Mouse (Mus musculus) ovary, postnatal 10 days (tissue): ENCODE measurements around the gene 4930486L24Rik.
"Not testable (repeated sequence)": the region's sequence is repeated elsewhere in the genome, so short reads cannot be mapped to it uniquely, and the experiment has no call there.

Source experiments
- DNase-seq: peaks from one replicate; pipeline ENCODE4 v3.0.0; 2022; ENCODE audit warnings: low spot score

Gene 4930486L24Rik

DNA sequence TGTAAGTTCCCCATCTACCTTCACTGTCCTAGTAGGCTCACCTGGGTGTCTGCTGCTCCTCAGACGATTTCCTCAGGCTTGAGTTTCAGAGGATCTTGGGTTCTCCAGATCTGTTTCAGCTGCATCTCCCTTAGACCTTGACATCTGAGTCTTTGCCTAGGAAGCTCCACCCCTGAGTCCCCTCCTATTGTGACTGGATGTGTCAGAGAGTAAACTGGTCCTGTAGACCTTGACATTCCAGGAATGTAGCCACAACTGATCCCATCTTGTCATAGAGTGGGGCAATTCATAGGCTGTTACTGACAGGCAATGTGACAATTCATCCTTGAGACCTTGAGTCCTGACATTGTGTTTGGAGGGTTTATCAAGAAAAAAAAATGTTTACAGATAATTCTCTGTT lies at the start of gene 4930486L24Rik:
Gene 4930486L24Rik (minus strand): TSS at position 195 of the 400 bp plus-strand sequence.
- DNase-seq, result no peak

DNA sequence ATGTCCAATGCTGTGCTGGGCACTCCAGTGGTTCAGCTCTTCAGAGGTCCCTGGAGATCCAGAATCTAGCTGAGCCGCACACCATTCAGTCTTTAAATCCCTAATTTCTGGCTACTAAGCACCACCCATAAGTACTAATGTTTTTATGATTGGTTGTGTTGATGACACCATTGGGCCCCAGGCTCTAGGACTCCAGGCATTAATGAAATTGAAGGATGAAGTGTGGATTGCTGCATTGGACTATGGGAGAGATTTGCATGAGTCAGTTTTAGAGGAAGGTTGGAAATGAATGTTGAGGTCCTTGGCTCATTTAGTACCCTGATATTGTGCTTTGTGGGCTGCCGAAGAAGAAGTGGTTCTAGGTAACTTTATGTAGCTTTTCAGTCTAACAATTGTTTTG lies 40.5 kb upstream of the 4930486L24Rik start, which contains the start of gene Tpbpb:
Gene Tpbpb (minus strand): TSS at position 101 of the 400 bp plus-strand sequence.
- DNase-seq, result not testable (repeated sequence)

DNA sequence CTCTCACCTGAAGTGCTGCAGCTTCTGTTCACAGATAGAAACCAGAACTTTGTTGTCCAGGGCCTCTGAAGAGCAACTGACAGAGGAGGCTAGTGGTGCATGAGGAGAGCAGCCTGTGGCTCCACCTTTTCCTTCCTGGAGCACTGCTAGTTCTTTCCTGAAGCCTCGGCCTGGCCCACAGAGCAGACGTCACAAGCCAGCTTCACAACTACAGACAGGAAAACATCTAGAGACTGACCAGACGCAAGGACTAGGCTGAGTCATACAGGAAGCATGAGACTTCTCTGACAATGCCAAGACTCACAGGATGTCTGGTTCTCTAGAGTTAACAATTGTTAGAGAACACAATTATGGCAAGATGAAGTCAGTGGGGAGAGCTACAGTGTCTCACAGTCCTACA lies 33.1 kb upstream of the 4930486L24Rik start, which contains the start of gene Ctla2b:
Gene Ctla2b (minus strand): TSS at position 120 of the 400 bp plus-strand sequence.
- no peak for DNase-seq

DNA sequence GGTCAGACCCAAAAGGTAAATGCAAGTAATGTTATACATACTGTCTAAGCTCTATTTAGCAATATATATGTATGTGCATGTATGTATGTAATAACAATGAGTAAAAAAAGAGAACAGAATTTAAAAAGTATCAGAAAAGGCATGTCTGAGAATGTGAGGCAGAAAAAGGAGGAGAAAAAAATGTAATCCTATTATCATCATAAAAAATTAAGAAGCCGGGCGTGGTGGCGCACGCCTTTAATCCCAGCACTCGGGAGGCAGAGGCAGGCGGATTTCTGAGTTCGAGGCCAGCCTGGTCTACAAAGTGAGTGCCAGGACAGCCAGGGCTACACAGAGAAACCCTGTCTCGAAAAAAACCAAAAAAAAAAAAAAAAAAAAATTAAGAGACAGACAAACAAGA lies 32.5 kb upstream of the 4930486L24Rik start, which contains the start of gene Gm49392:
Gene Gm49392 (minus strand): TSS at position 101 of the 400 bp plus-strand sequence.
- DNase-seq, result not testable (repeated sequence)

DNA sequence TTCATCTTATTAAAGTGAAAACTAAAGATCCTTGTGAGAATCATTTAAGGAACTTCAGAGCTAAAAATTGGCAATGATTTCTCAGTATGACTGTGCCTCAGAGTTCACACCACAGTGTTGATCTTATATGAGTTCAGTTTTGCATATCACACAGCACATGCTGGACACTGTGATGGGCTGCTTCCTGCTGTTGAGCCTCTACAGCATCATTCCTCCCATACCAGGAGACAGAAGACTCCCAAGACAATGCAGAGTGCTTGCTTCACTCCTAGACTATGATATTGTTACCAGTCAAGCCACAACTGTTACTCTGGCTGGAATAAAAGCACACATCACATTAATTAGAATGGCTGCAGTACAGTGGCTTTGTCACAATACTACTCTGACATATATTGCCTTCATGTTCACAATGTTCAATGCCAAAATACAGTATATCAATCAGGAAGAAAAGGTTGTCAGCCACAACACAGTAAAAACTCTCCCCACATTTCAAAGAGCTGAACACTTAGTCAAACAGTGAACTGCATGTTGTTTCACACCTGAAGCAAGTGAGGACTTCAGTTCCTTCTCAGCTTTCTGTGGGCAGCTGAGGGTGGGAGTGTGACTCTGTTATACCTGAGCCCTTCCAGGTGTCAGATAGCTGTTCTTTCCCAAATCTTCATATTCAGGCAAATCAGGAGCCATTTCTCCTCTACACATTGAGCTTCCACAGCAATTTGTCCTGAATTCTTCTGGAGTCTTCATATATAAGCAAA lies 31.3 kb upstream of the 4930486L24Rik start:
- DNase-seq, result no peak

DNA sequence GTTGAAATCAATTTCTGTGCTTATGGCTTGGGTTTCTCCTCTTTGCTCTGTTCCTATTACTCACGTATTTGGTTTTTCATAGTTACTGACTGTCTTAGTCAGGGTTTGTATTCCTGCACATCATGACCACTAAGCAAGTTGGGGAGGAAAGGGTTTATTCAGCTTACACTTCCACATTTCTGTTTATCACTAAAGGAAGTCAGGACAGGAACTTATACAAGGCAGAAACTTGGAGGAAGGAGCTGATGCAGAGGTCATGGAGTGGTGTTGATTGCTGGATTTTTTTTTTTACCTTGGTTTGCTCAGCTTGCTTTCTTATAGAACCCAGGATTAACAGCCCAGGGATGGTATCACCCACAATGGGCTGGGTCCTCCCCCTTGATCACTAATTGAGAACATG lies 28.0 kb upstream of the 4930486L24Rik start:
- DNase-seq, result no peak

DNA sequence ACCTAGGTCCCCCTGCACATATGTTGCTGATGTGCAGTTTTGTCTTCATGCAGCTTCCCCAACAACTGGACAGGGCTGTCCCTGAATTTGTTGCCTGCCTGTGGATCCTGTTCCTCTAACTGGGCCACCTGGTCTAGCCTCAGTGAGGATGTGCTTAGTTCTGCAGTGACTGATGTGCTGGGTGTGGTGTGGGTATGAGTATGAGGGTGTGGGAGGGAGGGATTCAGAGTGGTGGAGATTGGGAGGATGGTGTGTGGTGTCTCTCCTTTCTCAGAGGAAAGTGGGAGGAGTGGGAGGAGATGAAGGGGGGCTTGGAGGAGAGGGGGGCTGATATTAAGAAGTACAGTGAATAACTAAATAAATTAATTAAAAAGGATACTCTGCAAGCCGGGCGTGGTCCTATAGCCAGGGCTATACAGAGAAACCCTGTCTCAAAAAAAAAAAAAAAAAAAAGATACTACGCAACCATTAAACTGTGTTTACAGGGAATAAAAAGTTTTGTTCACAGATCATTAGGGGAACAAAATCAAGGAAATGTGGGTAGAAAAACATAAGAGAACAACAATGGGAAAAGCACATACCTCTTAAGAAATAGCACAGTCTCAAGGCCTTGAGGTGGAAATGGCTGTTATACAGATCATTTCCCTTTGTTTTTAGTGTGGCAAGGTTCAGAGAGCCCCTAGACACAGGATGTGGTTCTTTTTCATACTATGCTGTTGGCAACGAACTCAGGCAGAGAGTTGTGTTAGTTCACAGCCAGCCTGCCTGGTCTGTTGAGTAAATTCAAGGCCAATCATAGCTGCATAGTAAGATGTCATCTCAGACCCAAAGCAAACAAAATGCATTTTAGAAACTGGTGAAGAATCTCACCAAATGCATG lies 15.8 kb downstream of the 4930486L24Rik start:
- DNase-seq, result no peak

DNA sequence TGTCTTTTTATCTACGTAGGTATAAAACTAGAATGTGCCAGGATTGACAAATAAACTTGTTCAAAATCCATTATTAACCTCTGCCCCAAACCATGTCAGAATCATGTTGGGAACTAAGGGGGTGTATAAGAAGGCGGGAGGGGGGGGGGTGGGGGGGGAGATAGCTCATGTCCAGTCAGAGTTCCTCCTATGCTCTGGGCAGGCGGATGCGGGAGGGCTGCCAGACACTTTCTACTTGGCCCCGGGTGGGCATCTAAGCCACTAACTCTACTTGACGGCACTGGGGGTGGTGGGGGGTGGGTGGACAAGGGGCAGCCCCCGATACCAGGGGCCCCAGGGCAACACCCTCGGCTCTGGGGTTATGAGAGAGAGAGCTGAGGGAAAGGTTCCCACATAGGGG lies 21.1 kb downstream of the 4930486L24Rik start:
- DNase-seq, result no peak

DNA sequence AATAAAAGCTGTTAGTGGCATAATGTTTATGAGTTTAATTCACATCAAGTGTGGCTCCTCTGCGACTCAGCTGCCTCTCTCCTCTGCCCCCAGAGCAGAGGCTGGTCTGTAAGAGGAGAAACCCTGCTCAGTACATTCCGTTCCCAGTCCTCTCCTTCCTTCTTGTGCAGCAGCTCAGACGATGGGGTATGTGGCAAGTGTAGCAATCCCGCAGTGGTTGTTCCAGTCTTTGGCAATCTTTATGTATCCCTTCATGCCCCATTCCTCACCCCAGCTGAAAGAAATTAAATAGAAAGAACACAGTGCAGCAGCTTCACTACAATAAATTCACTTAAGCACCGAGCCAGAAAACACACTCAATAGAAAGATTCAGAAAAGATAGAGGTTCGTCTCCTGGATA lies 21.6 kb downstream of the 4930486L24Rik start:
- no peak for DNase-seq

DNA sequence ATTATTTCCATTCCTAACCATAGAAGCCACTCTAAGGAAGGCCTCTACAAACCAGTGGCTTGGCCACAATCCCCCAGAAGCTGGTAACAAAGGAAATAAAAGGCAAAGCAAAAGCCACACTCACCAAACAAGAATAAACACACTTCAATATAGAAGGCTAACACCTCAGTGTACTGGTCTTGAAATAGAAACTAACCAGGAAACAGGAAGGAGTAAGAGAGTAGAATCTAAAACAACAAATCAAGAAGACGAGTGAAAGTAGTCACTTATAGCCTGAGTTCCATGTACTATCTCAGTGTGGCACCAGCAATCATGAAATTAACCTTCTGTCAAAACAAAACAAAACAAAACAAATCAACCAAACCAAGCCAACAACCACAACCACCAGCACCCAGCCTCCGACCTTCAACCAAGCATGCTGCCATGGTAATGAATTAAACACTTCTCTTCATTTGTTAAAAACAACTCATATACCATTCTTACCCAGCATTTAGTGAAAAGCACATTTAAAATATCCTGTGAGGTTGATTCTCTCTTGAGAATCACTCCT lies 24.8 kb downstream of the 4930486L24Rik start:
- no peak for DNase-seq

DNA sequence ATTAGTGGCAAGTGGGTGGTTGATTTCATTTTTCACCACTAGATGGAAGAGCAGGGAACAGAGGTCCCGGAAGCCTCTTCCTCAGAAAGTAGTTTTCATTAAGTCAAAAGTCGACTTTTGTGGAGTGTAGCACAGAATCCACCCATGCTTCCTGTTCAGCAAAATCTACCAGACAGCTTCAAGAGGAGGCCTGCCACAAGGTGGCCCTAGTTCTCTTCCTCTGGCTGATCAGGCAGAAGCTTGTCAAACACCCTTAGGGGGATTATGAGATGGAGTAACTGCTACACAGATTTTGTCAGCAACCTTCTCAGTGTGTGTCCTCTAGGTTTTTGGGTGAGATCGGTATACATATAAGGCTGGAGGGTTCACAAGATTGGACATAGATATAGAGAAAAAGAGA lies 38.2 kb downstream of the 4930486L24Rik start:
- DNase-seq, result no peak

DNA sequence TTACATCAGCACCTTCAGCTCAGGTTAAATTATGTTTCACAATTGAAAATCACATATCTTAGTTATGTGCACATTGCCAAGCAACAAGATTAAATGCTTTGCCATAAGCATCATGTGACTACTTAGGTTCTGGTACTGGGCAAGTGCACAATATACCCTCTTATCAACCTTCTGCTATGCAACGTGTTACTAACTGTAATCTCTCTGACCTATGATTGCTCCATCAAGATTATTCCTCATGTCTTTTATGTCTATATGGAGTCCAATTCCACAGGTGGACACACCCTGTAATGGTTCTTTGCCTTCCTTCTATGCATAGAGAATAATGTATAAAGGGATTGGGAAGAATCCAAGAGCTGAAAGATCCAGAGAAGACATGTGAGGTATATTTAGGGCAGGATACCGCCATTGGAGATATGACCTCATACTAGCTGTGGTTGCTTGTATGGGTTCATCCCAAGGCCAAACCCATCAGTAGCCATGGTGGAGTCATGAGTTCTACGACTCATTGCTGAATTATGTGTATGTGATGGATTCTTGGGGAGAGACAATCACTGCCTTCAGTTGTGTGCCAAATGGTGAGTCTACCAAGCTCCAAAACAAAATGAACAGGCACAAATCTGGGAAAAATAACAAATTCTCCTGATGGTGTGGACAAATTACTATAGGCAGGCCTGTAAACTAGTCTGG lies 43.6 kb downstream of the 4930486L24Rik start:
- no peak for DNase-seq

DNA sequence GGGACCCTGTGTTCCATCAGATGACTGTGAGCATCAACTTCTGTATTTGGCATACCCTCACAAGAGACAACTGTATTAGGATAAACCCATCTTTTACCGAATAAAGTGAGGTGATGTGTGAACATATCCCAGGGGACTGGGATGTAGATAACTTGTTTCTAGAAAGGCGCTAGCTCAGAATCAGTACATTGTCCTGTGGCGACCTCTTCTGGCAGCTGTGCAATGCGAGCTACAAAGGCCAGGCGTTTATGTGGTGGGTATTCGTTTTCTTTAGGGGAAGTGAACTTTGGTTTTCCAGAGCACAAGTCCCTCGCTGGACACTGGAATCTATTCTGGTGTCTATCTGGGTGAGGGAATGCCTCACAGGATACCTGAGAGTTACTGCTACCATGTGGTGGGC lies 44.8 kb downstream of the 4930486L24Rik start:
- no peak for DNase-seq

DNA sequence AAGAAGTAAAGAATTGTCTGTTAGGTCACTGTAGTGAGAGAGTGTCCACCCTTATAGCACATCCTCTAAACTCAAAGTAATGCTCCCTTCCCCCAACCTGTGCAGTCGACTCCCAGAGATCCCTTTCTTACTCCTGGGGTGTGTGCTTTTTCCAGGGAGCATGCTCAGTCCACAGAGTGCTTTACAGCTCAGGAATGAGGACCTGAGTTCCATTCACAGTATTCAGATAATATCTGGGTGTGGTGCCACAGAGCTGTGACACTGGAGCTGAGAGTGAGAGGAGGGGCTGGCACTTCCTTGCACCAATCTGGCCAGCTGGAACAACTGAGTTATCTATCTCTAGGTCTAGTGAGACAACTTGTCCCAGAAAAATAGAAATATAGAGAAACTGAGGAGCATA lies 50.6 kb downstream of the 4930486L24Rik start:
- no peak for DNase-seq

DNA sequence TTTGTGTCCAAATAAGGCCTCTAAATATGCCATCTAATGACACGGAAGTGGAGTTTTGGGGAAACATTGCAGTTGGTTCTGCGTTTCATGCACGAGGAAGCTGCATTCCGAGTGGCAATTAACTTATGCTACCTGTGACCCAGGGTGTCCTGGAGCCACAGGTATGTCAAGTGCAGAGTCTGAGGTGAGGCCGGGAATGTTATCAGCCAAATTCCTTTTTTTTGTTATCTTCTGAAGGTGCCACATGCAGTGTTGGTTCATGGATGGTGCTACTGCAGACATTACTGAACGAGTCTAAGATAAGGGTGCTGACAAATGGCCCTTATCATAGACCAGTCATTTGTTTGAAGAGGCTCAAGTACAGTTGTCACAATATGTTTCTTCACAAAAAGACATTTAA lies 51.5 kb downstream of the 4930486L24Rik start:
- DNase-seq, result no peak

DNA sequence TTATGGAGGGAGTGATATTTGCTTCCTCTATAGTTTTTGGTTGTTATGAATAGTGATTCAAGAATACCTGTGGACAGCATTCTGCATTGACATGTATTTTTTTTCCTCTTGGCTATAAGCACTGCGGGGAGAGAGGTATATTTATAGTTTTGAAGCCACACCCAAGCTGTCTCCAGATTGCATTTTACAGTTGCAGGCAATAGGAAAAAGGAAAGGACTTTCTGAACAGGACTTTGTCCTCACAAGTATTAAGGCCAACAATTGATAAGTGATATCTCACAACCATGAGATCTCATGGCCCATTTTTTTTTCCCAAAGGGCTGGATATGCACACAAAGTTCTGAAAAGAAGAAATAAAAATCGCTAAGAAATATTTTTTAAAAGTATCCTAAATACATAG lies 54.6 kb downstream of the 4930486L24Rik start:
- no peak for DNase-seq

DNA sequence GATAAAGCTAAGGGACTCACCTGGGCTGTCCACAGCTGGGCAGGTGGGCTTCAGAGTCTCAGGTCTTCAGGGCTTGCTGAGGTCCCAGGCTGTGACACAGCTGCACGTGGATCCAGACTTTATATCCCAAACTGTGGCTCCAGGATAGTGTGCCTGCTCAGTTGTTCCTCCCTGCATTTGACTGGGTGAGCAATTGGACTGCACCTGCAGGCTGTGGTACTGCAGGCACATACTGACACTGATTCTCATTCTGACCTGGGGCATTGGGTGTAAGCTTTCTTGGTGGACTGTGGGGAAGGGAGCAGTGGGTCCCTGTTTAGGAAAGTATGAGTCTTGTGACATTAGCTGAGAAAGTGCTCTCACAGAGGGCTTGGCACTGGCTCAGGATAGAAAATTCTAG lies 61.5 kb downstream of the 4930486L24Rik start, which contains the start of gene Ctsll3:
Gene Ctsll3 (minus strand): TSS at position 101 of the 400 bp plus-strand sequence.
- no peak for DNase-seq
